Mouse (Mus musculus): ENCODE data around the gene Hist1h2bh. TPM values are rescaled to one million over a fixed set of nuclear protein-coding genes. Genes with fewer than 3 reads are reported as not detected.
"Not testable (repeated sequence)": the region's sequence is repeated elsewhere in the genome, so short reads cannot be mapped to it uniquely, and the experiment has no call there.

The Hist1h2bh gene
- polyA plus RNA-seq, 1 experiment from 2014 or later: 1.4 TPM

DNA sequence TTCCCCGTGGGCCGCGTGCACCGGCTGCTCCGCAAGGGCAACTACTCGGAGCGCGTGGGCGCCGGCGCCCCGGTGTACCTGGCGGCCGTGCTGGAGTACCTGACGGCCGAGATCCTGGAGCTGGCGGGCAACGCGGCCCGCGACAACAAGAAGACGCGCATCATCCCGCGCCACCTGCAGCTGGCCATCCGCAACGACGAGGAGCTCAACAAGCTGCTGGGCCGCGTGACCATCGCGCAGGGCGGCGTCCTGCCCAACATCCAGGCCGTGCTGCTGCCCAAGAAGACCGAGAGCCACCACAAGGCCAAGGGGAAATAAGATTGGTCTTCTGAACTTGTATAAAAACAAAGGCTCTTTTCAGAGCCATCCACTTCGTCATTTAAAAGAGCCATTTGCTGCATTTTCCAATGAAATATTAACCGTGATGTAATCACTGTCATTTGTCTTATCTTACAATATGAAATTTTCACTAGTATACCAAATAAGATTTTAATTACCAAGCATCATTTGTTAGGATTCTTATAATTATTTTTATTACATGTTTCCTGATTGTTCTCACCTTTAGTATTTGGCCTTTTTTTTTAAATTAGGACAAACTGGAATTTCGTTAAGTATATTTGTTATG is 31.5 kb upstream of the Hist1h2bh start:
- peak overlapping the region; percentile 78 for H3K4me2 ChIP-seq (ENCODE audit: low read depth, low read length)
- ATAC-seq (ENCODE audit: insufficient read depth, low FRiP score); H3K27me3 ChIP-seq (ENCODE audit: control insufficient read depth, insufficient read depth, low read length); H3K9me3 ChIP-seq (replicated peaks; ENCODE audit: control insufficient read depth, low read length); H3K36me3 ChIP-seq (ENCODE audit: control insufficient read depth, insufficient read depth, low read length): not testable (repeated sequence)
- H3K4me1 ChIP-seq (ENCODE audit: control insufficient read depth, insufficient read depth, low read length): peaks cover 33% of the 10 kb centered on the region
- peak overlapping the region; percentile 40 for H3K4me3 ChIP-seq (replicated peaks; ENCODE audit: low read length)
- H3K9ac ChIP-seq (ENCODE audit: low read length): 0 out of 2 replicates have a peak overlapping the region, but pooled peaks have one; percentile 57
- WGBS: under 1% methylated on average over 6 of the region's 39 CpGs
- H3K27ac ChIP-seq (ENCODE audit: low read length): peak overlapping the region; percentile 80

DNA sequence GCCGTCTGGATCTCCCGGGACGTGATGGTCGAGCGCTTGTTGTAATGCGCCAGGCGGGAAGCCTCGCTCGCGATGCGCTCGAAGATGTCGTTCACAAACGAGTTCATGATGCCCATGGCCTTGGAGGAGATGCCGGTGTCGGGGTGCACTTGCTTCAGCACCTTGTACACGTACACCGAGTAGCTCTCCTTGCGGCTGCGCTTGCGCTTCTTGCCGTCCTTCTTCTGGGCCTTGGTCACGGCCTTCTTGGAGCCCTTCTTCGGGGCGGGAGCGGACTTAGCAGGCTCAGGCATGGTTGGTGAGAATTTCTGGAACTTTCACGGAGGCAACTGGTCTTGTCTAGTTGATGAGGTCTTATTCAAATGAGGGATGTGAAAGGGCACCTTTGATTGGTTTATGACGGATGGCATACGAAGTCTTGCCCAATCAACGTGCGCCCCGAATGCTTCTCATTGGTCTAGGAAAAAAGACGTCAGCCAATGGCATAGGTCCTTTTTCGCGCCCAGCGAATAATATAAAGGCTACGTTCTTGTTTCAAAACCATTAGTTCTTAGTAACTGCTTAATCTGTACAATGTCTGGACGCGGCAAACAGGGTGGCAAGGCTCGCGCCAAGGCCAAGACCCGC is 30.8 kb upstream of the Hist1h2bh start, which contains the start of the genes Hist1h2bf and Hist1h2ad:
Hist1h2bf (minus strand) TSS at position 299 of the 627 bp plus-strand sequence.
Hist1h2ad (plus strand) TSS at position 484 of the 627 bp plus-strand sequence.
- peak within 1 kb of the TSS; percentile 54 for H3K4me3 ChIP-seq (replicated peaks; ENCODE audit: low read length)
- H3K9me3 ChIP-seq (replicated peaks; ENCODE audit: control insufficient read depth, low read length); H3K36me3 ChIP-seq (ENCODE audit: control insufficient read depth, insufficient read depth, low read length); H3K27me3 ChIP-seq (ENCODE audit: control insufficient read depth, insufficient read depth, low read length): not testable (repeated sequence)
- H3K27ac ChIP-seq (ENCODE audit: low read length): peak within 1 kb of the TSS; percentile 91
- WGBS: under 1% methylated on average over 22 of the region's 42 CpGs
- H3K9ac ChIP-seq (ENCODE audit: low read length): peak within 1 kb of the TSS; percentile 71
- peaks cover 33% of the 10 kb centered on the region for H3K4me1 ChIP-seq (ENCODE audit: control insufficient read depth, insufficient read depth, low read length)
- peak within 1 kb of the TSS; percentile 78 for H3K4me2 ChIP-seq (ENCODE audit: low read depth, low read length)
- peak; percentile 91 for ATAC-seq (ENCODE audit: insufficient read depth, low FRiP score)

DNA sequence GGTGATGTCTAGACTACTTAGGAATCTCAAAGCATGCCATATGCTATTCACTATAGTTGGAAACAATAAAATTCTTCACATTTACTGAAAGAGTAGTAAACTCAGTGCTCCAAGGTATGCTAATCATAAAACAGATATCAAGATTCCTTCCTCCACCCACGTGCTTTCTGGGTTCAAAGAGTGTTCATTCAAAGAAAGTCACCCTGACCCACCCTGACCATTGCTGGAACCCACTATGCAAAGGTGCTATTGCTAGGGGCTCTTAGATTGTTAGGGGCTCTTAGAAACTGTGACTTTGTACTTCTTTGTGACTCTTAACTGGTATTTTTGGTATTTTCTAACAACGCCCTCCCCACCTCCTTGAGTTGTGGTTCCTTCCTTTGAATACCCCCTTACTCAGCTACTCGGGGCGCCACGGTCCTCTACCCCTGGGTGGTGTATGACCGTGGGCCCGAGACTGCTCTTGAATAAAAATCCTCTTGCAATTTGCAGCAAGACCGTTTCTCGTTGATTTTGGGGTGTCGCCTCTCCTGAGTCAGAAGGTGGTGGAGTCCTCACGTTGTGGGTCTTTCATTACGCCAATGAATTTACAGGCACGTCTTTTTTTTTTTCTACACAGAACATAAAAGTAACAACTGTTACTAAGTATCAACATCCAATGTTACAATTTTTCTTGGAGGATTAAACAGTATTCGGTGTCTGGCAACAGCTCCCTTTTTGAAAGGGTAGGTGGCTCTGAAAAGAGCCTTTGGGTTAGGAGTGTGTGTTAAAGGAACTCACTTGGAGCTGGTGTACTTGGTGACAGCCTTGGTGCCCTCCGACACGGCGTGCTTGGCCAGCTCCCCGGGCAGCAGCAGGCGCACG is 30.1 kb upstream of the Hist1h2bh start:
- H3K4me2 ChIP-seq (ENCODE audit: low read depth, low read length): peak overlapping the region; percentile 75
- H3K4me3 ChIP-seq (replicated peaks; ENCODE audit: low read length): peak overlapping the region; percentile 54
- not testable (repeated sequence) for H3K9me3 ChIP-seq (replicated peaks; ENCODE audit: control insufficient read depth, low read length); H3K27me3 ChIP-seq (ENCODE audit: control insufficient read depth, insufficient read depth, low read length); ATAC-seq (ENCODE audit: insufficient read depth, low FRiP score); H3K36me3 ChIP-seq (ENCODE audit: control insufficient read depth, insufficient read depth, low read length)
- WGBS: 6% methylated on average over 17 of the region's 20 CpGs
- H3K27ac ChIP-seq (ENCODE audit: low read length): peak overlapping the region; percentile 91
- H3K4me1 ChIP-seq (ENCODE audit: control insufficient read depth, insufficient read depth, low read length): peaks cover 33% of the 10 kb centered on the region
- peak overlapping the region; percentile 71 for H3K9ac ChIP-seq (ENCODE audit: low read length)

DNA sequence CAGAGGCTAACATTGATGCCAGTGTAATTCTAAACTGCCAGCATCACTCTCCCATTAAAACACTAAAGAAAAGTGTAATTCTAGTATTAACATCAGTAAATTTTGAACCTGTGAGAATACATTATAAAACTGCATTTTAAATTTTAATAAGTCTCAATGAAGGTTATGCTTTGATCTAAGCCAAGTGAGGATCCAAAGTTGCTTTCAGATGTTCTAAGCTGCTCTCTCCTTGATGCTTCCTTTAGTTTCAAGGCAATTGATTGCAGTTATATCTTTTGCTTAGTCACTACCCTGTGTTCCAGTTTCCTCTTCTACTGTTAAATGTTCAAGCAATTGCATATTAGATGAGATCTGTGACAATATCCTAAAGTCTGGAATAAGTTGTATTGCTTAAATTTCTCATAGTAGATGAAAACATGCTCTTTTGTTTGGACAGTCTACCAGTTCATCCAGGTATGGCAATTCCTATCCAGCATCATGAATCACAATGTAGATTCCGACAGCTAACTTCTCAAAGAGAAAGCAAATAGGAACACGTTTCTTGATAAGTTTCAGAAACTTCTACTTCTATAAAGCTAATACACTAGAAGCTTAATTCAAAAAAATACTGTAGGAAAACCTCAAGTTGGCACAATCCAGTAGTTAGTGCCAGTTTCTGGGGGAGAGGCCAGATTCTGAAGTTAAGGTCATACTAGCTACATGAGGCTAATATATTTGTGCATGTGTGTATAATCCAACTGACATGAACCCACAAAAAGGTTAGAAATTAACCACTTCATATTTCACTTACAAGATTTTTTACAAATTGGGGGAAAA is 29.2 kb upstream of the Hist1h2bh start:
- Histone ChIP-seq H3K4me2 (ENCODE audit: low read depth, low read length) (peak overlapping the region; percentile 75), H3K9me3 (replicated peaks; ENCODE audit: control insufficient read depth, low read length) (no peaks in the 10 kb centered on the region), H3K27ac (ENCODE audit: low read length) (peak overlapping the region; percentile 93), H3K36me3 (ENCODE audit: control insufficient read depth, insufficient read depth, low read length) (no peaks in the 10 kb centered on the region), H3K9ac (ENCODE audit: low read length) (peak overlapping the region; percentile 62), H3K4me1 (ENCODE audit: control insufficient read depth, insufficient read depth, low read length) (peaks cover 32% of the 10 kb centered on the region), H3K27me3 (ENCODE audit: control insufficient read depth, insufficient read depth, low read length) (no peaks in the 10 kb centered on the region), H3K4me3 (replicated peaks; ENCODE audit: low read length) (peak overlapping the region; percentile 54)
- no peak for ATAC-seq (ENCODE audit: insufficient read depth, low FRiP score)
- 21% methylated on average over 2 of the region's 2 CpGs for WGBS

DNA sequence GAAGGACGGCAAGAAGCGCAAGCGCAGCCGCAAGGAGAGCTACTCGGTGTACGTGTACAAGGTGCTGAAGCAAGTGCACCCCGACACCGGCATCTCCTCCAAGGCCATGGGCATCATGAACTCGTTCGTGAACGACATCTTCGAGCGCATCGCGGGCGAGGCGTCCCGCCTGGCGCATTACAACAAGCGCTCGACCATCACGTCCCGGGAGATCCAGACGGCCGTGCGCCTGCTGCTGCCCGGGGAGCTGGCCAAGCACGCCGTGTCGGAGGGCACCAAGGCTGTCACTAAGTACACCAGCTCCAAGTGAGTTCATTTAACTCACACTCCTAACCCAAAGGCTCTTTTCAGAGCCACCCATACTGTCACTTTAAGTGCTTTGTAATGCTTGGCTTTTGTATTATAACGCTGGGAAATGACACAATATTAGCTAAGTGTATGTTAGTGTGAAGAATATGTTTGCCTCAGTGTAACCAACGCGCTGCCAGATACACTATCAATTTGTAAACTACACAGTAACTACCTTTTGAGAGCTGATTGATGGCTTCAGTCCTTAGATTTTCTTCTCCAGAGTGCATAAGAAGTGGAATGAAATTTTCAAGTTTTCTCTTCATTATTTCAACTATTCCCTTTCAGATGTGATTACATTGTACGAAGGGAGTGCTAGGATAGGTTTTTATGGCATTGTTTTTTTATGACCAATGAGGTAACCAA is 28.5 kb upstream of the Hist1h2bh start:
- not testable (repeated sequence) for H3K27me3 ChIP-seq (ENCODE audit: control insufficient read depth, insufficient read depth, low read length); H3K36me3 ChIP-seq (ENCODE audit: control insufficient read depth, insufficient read depth, low read length); H3K9me3 ChIP-seq (replicated peaks; ENCODE audit: control insufficient read depth, low read length); ATAC-seq (ENCODE audit: insufficient read depth, low FRiP score)
- H3K4me3 ChIP-seq (replicated peaks; ENCODE audit: low read length): peak overlapping the region; percentile 54
- 0% methylated on average over 9 of the region's 34 CpGs for WGBS
- H3K4me1 ChIP-seq (ENCODE audit: control insufficient read depth, insufficient read depth, low read length): peaks cover 27% of the 10 kb centered on the region
- H3K27ac ChIP-seq (ENCODE audit: low read length): peak overlapping the region; percentile 93
- H3K9ac ChIP-seq (ENCODE audit: low read length): peak overlapping the region; percentile 70
- peak overlapping the region; percentile 75 for H3K4me2 ChIP-seq (ENCODE audit: low read depth, low read length)

DNA sequence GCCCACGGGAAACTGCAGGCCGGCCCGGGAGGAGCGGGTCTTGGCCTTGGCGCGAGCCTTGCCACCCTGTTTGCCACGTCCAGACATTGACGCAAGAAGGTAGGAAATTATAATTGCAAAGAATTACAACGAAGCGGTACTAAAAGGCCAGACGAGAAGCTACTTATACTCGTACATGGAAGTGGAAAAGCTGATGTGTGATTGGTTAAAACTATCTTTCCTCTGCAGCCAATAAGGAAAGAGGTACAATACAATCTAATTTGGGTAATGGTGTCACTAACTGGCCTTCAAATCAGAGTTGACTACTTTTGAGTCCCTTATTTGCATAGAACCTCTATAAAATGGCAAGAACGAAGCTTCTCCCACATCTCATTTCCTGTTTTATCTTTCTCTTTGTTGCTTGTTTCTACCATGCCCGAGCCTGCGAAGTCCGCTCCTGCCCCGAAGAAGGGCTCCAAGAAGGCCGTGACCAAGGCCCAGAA is 27.9 kb upstream of the Hist1h2bh start, which contains the start of the genes Hist1h2ae and Hist1h2bg:
Hist1h2ae (minus strand) TSS at position 199 of the 482 bp plus-strand sequence.
Hist1h2bg (plus strand) TSS at position 375 of the 482 bp plus-strand sequence.
- Histone ChIP-seq H3K9ac (ENCODE audit: low read length) (peak within 1 kb of the TSS; percentile 70), H3K36me3 (ENCODE audit: control insufficient read depth, insufficient read depth, low read length) (no peaks in the 10 kb centered on the region), H3K9me3 (replicated peaks; ENCODE audit: control insufficient read depth, low read length) (no peaks in the 10 kb centered on the region), H3K27me3 (ENCODE audit: control insufficient read depth, insufficient read depth, low read length) (no peaks in the 10 kb centered on the region), H3K4me2 (ENCODE audit: low read depth, low read length) (peak within 1 kb of the TSS; percentile 75), H3K27ac (ENCODE audit: low read length) (peak within 1 kb of the TSS; percentile 95), H3K4me1 (ENCODE audit: control insufficient read depth, insufficient read depth, low read length) (peaks cover 23% of the 10 kb centered on the region), H3K4me3 (replicated peaks; ENCODE audit: low read length) (peak within 1 kb of the TSS; percentile 54)
- ATAC-seq (ENCODE audit: insufficient read depth, low FRiP score): peak; percentile 91
- under 1% methylated on average over 18 of the region's 18 CpGs for WGBS

DNA sequence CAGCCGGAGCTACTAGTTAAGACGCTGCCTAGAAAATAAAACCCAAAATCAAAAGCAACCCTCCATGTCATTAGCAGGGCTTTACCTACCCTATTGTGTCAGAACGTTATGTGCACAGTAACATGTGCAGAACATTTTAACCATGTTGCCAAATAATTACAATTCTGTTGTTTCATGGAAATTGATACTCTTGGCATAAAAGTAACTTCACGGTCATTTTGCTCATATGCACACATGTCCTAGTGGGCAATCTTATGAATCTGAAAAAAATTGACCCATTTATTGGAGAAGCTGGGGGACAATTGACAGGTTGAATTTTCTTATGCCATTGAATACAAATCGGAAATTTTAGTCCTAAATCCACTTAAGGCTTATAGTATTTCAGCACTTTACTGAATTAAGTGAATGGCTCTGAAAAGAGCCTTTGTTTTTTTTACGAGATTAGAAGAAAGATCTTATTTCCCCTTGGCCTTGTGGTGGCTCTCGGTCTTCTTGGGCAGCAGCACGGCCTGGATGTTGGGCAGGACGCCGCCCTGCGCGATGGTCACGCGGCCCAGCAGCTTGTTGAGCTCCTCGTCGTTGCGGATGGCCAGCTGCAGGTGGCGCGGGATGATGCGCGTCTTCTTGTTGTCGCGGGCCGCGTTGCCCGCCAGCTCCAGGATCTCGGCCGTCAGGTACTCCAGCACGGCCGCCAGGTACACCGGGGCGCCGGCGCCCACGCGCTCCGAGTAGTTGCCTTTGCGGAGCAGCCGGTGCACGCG is 27.2 kb upstream of the Hist1h2bh start:
- not testable (repeated sequence) for H3K9me3 ChIP-seq (replicated peaks; ENCODE audit: control insufficient read depth, low read length); H3K36me3 ChIP-seq (ENCODE audit: control insufficient read depth, insufficient read depth, low read length); H3K27me3 ChIP-seq (ENCODE audit: control insufficient read depth, insufficient read depth, low read length); ATAC-seq (ENCODE audit: insufficient read depth, low FRiP score)
- peaks cover 23% of the 10 kb centered on the region for H3K4me1 ChIP-seq (ENCODE audit: control insufficient read depth, insufficient read depth, low read length)
- peak overlapping the region; percentile 54 for H3K4me3 ChIP-seq (replicated peaks; ENCODE audit: low read length)
- H3K4me2 ChIP-seq (ENCODE audit: low read depth, low read length): peak overlapping the region; percentile 54
- peak overlapping the region; percentile 65 for H3K9ac ChIP-seq (ENCODE audit: low read length)
- H3K27ac ChIP-seq (ENCODE audit: low read length): peak overlapping the region; percentile 95
- 1% methylated on average over 25 of the region's 41 CpGs for WGBS

Measured in stomach, embryonic 16.5 days (tissue).